Comparison of ENCODE assay signal across 9 mouse cellular contexts in the genomic region with DNA sequence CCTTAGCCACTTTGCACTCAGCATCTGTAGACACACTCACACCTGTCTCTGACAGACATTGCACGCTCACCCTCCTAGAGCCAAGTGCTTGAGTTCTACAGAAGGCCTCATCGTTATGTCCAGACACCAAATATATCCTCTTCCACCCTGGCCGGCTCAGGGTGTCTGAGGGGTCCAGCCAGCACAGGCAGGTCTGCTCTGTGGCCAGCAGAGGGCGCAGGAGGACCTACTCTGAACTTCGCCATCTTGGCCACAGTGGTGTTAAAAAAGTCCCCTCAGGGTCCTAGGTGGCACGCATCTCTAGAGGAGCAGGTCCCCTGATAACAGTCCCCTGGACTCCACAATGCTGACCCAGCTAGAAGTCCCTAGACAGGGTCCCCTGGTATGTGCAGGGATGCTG.
DNase-seq lines count a peak whose midpoint lies in the region; ATAC-seq lines count a peak whose summit lies in the region.
"Had no signal": no experiment of that assay in that cellular context is flagged by ENCODE, and none has a peak within 500 bp of the region (broad histone marks: within the 10 kb centered on the region; RNA-seq: fewer than 3 reads in every experiment).

No protein-coding gene starts in this region.

- H3K36me3 ChIP-seq in embryonic facial prominence, embryonic 10.5 days (replicated peaks): no peaks in the 10 kb centered on the region
- H3K36me3 ChIP-seq in heart, embryonic 10.5 days: no peaks in the 10 kb centered on the region
- no peaks in the 10 kb centered on the region for H3K36me3 ChIP-seq in kidney, embryonic 14.5 days (ENCODE audit: control insufficient read depth, insufficient read depth, low read length)
- H3K36me3 ChIP-seq in limb, embryonic 13.5 days: no peaks in the 10 kb centered on the region
- H3K36me3 ChIP-seq: stomach, embryonic 15.5 days had no signal

- peak; percentile 57 for DNase-seq in 3T3-L1 (ENCODE audit: low read depth, low spot score)
- peak; percentile 82 for DNase-seq in adrenal gland, postnatal 10 days
- DNase-seq in embryonic facial prominence, embryonic 10.5 days (ENCODE audit: low spot score): peak; percentile 87
- DNase-seq in heart, embryonic 10.5 days (ENCODE audit: low spot score): peak; percentile 86
- DNase-seq in naive thymus-derived CD4-positive, alpha-beta T cell, adult 2 months (ENCODE audit: low read depth): peak; percentile 20
- peak; percentile 92 for DNase-seq in testis, postnatal 10 days (ENCODE audit: low spot score)

- H3K27ac ChIP-seq in embryonic facial prominence, embryonic 10.5 days (replicated peaks): peak overlapping the region; percentile 55
- H3K27ac ChIP-seq in heart, embryonic 10.5 days: peak overlapping the region; percentile 71; the same call in 1 of the 2 replicates
- H3K27ac ChIP-seq in kidney, embryonic 14.5 days (ENCODE audit: low read depth, low read length): no peak overlapping the region
- no peak overlapping the region for H3K27ac ChIP-seq in limb, embryonic 13.5 days
- H3K27ac ChIP-seq: stomach, embryonic 15.5 days had no signal

- H3K4me3 ChIP-seq in embryonic facial prominence, embryonic 10.5 days: no peak overlapping the region
- H3K4me3 ChIP-seq in heart, embryonic 10.5 days: no peak overlapping the region
- H3K4me3 ChIP-seq in kidney, embryonic 14.5 days (ENCODE audit: low read length): no peak overlapping the region
- no peak overlapping the region for H3K4me3 ChIP-seq in limb, embryonic 13.5 days
- H3K4me3 ChIP-seq: stomach, embryonic 15.5 days had no signal

- 9% methylated on average over 6 of the region's 6 CpGs for WGBS in embryonic facial prominence, embryonic 10.5 days
- WGBS in heart, embryonic 10.5 days: 6% methylated on average over 6 of the region's 6 CpGs
- WGBS in kidney, embryonic 14.5 days: 8% methylated on average over 6 of the region's 6 CpGs
- WGBS in limb, embryonic 13.5 days: 9% methylated on average over 6 of the region's 6 CpGs

- H3K27me3 ChIP-seq in embryonic facial prominence, embryonic 10.5 days (replicated peaks; ENCODE audit: low read depth, poor library complexity, severe bottlenecking): peaks cover 24% of the 10 kb centered on the region; the same call in 1 of the 2 replicates
- 0 out of 2 replicates have a peak, but pooled peaks cover 3% of the 10 kb centered on the region for H3K27me3 ChIP-seq in heart, embryonic 10.5 days (ENCODE audit: insufficient read depth, poor library complexity, severe bottlenecking)
- H3K27me3 ChIP-seq in kidney, embryonic 14.5 days (ENCODE audit: control insufficient read depth, insufficient read depth, low read length): no peaks in the 10 kb centered on the region
- H3K27me3 ChIP-seq in limb, embryonic 13.5 days: peaks cover 3% of the 10 kb centered on the region; the same call in 1 of the 2 replicates
- H3K27me3 ChIP-seq: stomach, embryonic 15.5 days had no signal

- ATAC-seq in kidney, embryonic 14.5 days (ENCODE audit: low FRiP score, low TSS enrichment): peak; percentile 49
- ATAC-seq in limb, embryonic 13.5 days (ENCODE audit: low FRiP score, low read depth): 0 out of 2 replicates have a peak, but pooled peaks have one; percentile 29

- no peaks in the 10 kb centered on the region for H3K9me3 ChIP-seq in embryonic facial prominence, embryonic 10.5 days
- H3K9me3 ChIP-seq in heart, embryonic 10.5 days: no peaks in the 10 kb centered on the region
- no peaks in the 10 kb centered on the region for H3K9me3 ChIP-seq in kidney, embryonic 14.5 days (ENCODE audit: control insufficient read depth, low read length)
- no peaks in the 10 kb centered on the region for H3K9me3 ChIP-seq in limb, embryonic 13.5 days
- H3K9me3 ChIP-seq: stomach, embryonic 15.5 days had no signal

- H3K4me1 ChIP-seq in embryonic facial prominence, embryonic 10.5 days: peaks cover 60% of the 10 kb centered on the region
- H3K4me1 ChIP-seq in heart, embryonic 10.5 days: peaks cover 81% of the 10 kb centered on the region
- H3K4me1 ChIP-seq in kidney, embryonic 14.5 days (ENCODE audit: control insufficient read depth, insufficient read depth, low read length): peaks cover 19% of the 10 kb centered on the region
- peaks cover 27% of the 10 kb centered on the region for H3K4me1 ChIP-seq in limb, embryonic 13.5 days

- H3K4me2 ChIP-seq in kidney, embryonic 14.5 days (replicated peaks; ENCODE audit: low read depth, low read length): no peak overlapping the region
- peak overlapping the region; percentile 34 for H3K4me2 ChIP-seq in limb, embryonic 13.5 days (replicated peaks)
- H3K4me2 ChIP-seq: stomach, embryonic 15.5 days had no signal

- H3K9ac ChIP-seq in kidney, embryonic 14.5 days (ENCODE audit: low read depth, low read length): no peak overlapping the region
- no peak overlapping the region for H3K9ac ChIP-seq in limb, embryonic 13.5 days
- H3K9ac ChIP-seq: stomach, embryonic 15.5 days had no signal

Comparison
In these comparisons a context has a peak if more than half of its experiments do, and no peak if none do; other contexts are left out.
1. DNase-seq: peak in every context shown above with its lines; median percentile 92 in testis, postnatal 10 days; 87 in embryonic facial prominence, embryonic 10.5 days; 86 in heart, embryonic 10.5 days; 82 in adrenal gland, postnatal 10 days; 57 in 3T3-L1; 20 in naive thymus-derived CD4-positive, alpha-beta T cell, adult 2 months.
2. H3K27ac ChIP-seq: peak in embryonic facial prominence, embryonic 10.5 days (single experiment) and heart, embryonic 10.5 days (single experiment); none in kidney, embryonic 14.5 days (single experiment) and limb, embryonic 13.5 days (single experiment).